Mouse (Mus musculus) retina, adult 2 months (tissue): ENCODE measurements around the gene Ttll5.

Experiments
- DNase-seq: peaks from one replicate; pipeline ENCODE4 v3.0.0-alpha.2; 2012; ENCODE audit warnings: low read depth, low spot score

Ttll5 gene

DNA sequence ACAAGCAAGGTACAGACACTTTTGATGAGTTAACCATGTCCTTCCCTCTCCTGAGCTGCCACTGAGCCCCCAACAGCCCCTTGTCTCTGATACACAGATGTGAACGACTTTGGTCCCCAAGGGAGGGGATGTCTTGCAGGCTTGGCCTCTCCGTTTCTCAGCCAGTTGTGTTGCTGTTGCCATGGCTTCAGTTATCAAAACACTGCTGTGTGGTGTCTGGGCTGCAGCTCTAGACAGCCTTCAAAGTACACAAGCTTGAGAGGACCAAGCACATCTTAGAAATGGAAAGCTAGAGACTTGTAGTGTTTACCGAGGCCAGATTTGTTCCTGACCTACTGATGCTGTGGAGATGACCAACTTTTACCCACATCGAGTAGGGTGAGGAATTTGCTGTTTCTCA lies 102.4 kb downstream of the Ttll5 start:
- DNase-seq: no peak

- DNase-seq: no peak
Measured at GRCm38 (mm10) chr12:85928513-85928912, 104.1 kb downstream of the Ttll5 start.

GRCm38 (mm10) chr12:85929711-85930110 lies 105.3 kb downstream of the Ttll5 start:
- no peak for DNase-seq

GRCm38 (mm10) chr12:85930713-85931112 lies 106.3 kb downstream of the Ttll5 start:
- DNase-seq: no peak

DNA sequence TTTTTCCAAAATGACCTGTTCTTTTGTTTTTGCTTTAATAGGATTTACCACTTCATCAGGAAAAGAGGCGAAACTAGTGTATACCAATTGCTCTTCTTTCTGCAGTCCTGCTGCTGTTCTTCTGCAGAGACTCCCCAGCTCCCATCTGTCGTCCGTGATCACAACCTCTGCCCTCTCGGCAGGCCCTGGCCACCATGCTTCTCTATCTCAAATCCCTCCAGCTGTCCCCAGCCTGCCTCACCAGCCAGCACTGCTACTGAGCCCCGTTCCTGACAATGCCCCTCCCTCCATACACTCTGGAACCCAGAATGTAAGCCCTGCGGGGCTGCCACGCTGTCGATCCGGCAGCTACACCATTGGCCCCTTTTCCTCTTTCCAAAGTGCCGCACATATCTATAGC lies 108.8 kb downstream of the Ttll5 start:
- no peak for DNase-seq

DNA sequence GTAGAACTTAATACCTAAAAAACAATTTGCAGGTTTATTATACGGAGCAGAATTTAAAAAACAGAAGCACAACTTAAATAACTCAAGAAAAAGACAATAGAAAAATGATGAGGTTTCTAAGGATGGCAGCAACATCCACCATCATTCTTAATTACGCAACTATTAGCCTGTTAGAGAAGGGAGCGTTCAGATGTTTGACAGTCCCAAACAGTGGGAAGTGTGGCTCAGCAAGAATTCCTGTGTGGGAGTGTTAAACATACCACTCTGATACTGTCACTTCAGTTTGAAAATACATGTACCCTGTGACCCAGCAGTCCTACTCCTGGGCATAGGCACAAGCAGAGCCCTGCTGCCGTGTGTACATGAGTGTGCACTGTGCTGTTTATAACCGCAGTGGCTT lies 112.9 kb downstream of the Ttll5 start:
- DNase-seq: no peak

DNA sequence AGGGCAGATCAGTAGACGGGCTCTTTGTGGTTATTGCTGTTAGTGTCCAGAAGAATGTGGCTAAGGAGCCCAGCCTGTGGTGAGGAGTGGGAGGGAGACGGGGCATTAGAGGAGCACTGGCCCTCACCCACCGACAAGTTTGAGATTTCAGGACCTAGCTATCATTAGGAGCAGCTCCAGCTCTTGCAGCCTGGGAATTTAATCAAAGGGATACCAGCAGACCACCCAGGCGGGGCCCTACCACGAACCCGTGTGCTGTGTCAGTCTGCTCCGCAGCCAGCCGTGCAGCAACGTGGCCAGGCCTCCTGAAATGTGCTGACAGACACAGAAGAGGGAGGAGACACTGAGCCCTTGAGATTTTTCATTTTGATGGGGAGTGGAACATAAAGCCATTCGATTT lies 119.0 kb downstream of the Ttll5 start:
- DNase-seq: no peak

- DNase-seq: no peak
Measured at GRCm38 (mm10) chr12:85944419-85944818, 120.0 kb downstream of the Ttll5 start.

- DNase-seq: no peak
Measured at GRCm38 (mm10) chr12:85947161-85947560, 122.7 kb downstream of the Ttll5 start.

- no peak for DNase-seq
Measured at GRCm38 (mm10) chr12:85949667-85950066, 125.2 kb downstream of the Ttll5 start.

GRCm38 (mm10) chr12:85950371-85950770 lies 125.9 kb downstream of the Ttll5 start:
- no peak for DNase-seq

DNA sequence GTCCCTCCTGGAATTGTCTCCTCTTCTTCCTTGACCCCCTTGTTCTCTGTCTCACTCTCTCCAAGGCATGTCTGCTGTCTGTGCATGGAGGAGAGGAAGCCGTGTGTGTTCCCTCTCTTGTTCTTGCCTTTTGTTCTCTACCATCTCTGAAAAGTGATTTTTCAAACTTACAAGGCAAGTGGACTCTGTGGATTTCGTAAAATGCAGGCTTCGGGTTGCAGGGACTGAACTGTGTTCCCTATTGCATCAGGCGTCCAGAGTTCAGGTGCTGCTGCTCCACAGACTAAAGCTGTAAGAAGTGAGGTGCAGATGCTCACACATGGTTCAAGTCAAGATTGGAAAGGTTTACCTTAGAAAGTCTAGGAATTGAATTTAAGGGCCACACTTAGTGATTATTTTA lies 126.6 kb downstream of the Ttll5 start:
- no peak for DNase-seq

DNA sequence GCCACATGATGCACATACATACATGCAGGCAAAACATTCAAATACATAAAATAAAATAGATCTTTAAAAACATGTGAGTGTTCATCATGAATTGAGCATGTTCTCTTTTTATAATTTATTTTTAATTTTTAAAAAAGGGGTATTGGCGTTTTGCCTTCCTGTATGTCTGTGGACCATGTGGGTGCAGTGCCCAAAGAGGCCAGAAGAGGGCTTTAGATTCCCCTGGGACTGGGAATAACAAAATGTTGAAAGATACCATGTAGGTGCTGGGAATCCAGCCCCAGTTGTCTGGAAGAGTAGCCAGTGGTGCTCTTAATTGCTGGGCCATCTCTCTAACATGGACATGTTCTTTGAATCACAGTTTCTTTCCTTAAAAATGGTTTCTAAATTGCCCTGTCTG lies 127.4 kb downstream of the Ttll5 start:
- DNase-seq: no peak

GRCm38 (mm10) chr12:85952349-85952748 lies 127.9 kb downstream of the Ttll5 start:
- DNase-seq: no peak

DNA sequence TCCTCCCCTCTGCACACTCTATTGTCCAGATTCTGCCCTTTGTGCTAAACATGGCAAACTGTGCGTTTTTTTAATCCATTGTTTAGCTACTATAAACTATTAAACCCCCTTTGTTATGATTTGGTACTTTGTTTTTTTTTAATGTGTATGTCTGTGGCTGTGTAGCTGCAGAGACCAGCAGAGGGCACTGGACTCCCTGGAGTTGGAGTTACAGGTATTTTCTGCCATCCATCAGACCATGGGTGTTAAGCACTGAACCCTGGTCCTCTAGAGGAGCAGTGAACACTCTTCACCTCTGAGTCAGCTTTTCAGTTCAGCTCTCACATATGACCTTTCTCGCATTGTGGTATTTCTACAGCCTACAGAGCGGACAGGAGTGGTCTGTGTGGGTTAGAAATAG lies 129.7 kb downstream of the Ttll5 start:
- DNase-seq: no peak

GRCm38 (mm10) chr12:85955062-85955461 lies 130.6 kb downstream of the Ttll5 start:
- DNase-seq: no peak

GRCm38 (mm10) chr12:85955690-85956089 lies 131.2 kb downstream of the Ttll5 start:
- DNase-seq: no peak

- no peak for DNase-seq
Measured at GRCm38 (mm10) chr12:85956251-85956650, 131.8 kb downstream of the Ttll5 start.

- DNase-seq: no peak
Measured at GRCm38 (mm10) chr12:85958460-85958859, 134.0 kb downstream of the Ttll5 start.

- no peak for DNase-seq
Measured at GRCm38 (mm10) chr12:85959822-85960501, 135.5 kb downstream of the Ttll5 start.

DNA sequence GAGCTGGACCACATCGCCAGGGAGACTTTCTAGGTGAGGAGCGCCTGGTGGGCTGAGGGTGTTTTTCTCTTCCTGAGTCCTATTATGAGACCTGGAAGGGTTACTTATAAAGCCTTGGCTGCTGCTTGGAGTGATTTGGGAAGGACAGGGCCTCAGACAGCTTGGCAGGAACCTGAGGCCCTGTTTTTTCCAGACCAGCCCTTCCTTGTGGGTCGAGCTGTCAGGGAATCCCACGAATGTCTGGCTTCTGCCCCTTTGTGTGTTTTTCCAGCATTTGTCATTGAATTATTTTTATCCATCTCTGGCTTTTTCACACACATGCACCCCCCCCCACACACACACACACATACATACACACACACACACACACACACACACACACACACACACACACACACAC lies 136.2 kb downstream of the Ttll5 start:
- DNase-seq: no peak

- DNase-seq: no peak
Measured at GRCm38 (mm10) chr12:85963160-85963559, 138.7 kb downstream of the Ttll5 start.

GRCm38 (mm10) chr12:85963699-85964098 lies 139.2 kb downstream of the Ttll5 start:
- DNase-seq: no peak

- DNase-seq: no peak
Measured at GRCm38 (mm10) chr12:85964436-85964835, 140.0 kb downstream of the Ttll5 start.
